In genomic region chr11:101507090-101507489, GRCm38 (mm10) we compare ENCODE assay signal across 30 mouse cellular contexts. TPM values are rescaled to one million over a fixed set of nuclear protein-coding genes. Genes with fewer than 3 reads are reported as not detected.
DNase-seq lines count a peak whose midpoint lies in the region; ATAC-seq and TF ChIP-seq lines count a peak whose summit lies in the region.
"Had no signal": no experiment of that assay in that cellular context is flagged by ENCODE, and none has a peak within 500 bp of the region (broad histone marks: within the 10 kb centered on the region; RNA-seq: fewer than 3 reads in every experiment).

No protein-coding gene starts in this region.

- no peak for TF ChIP-seq CTCF in lung, postnatal 0 days (IDR thresholded peaks at IDR 0.05)
- TF ChIP-seq CTCF in lung, adult 2 months (IDR thresholded peaks at IDR 0.05; ENCODE audit: insufficient read depth, low read length): no peak

- no peak for TF ChIP-seq POLR2A in lung, adult 2 months (IDR thresholded peaks at IDR 0.05; ENCODE audit: borderline replicate concordance, extremely low read depth, low read depth, low read length)

- H3K4me1 ChIP-seq in forebrain, embryonic 15.5 days: no peaks in the 10 kb centered on the region
- H3K4me1 ChIP-seq in forebrain, embryonic 16.5 days (replicated peaks; ENCODE audit: control insufficient read depth, insufficient read depth, low read length): peaks cover 3% of the 10 kb centered on the region; the same call in 1 of the 2 replicates
- no peaks in the 10 kb centered on the region for H3K4me1 ChIP-seq in lung, postnatal 0 days (ENCODE audit: insufficient read depth, low read depth, low read length)
- no peaks in the 10 kb centered on the region for H3K4me1 ChIP-seq in lung, adult 2 months (ENCODE audit: control insufficient read depth, insufficient read depth, low read length)
- no peaks in the 10 kb centered on the region for H3K4me1 ChIP-seq in intestine, embryonic 15.5 days (replicated peaks)
- 0 out of 2 replicates have a peak, but pooled peaks cover 2% of the 10 kb centered on the region for H3K4me1 ChIP-seq in heart, embryonic 11.5 days (ENCODE audit: control insufficient read depth, insufficient read depth, low read length)
- H3K4me1 ChIP-seq: embryonic facial prominence, embryonic 10.5 days; embryonic facial prominence, embryonic 13.5 days; forebrain, embryonic 12.5 days; heart, embryonic 10.5 days; hindbrain, embryonic 12.5 days; hindbrain, embryonic 15.5 days had no signal

- WGBS in forebrain, embryonic 15.5 days: 92% methylated on average over 7 of the region's 7 CpGs
- WGBS in forebrain, embryonic 16.5 days: 92% methylated on average over 7 of the region's 7 CpGs
- 87% methylated on average over 7 of the region's 7 CpGs for WGBS in lung, postnatal 0 days
- 78% methylated on average over 7 of the region's 7 CpGs for WGBS in lung, adult 2 months
- WGBS in intestine, embryonic 15.5 days: 81% methylated on average over 7 of the region's 7 CpGs
- WGBS in heart, embryonic 11.5 days (ENCODE audit: insufficient replicate concordance): 88% methylated on average over 7 of the region's 7 CpGs

- H3K9me3 ChIP-seq in forebrain, embryonic 15.5 days: no peaks in the 10 kb centered on the region
- H3K9me3 ChIP-seq in forebrain, embryonic 16.5 days (ENCODE audit: control insufficient read depth, low read length): no peaks in the 10 kb centered on the region
- no peaks in the 10 kb centered on the region for H3K9me3 ChIP-seq in lung, postnatal 0 days (ENCODE audit: low read length)
- H3K9me3 ChIP-seq in intestine, embryonic 15.5 days: no peaks in the 10 kb centered on the region
- H3K9me3 ChIP-seq in heart, embryonic 11.5 days (replicated peaks; ENCODE audit: control insufficient read depth, low read length): no peaks in the 10 kb centered on the region
- H3K9me3 ChIP-seq: embryonic facial prominence, embryonic 10.5 days; embryonic facial prominence, embryonic 13.5 days; forebrain, embryonic 12.5 days; G1E; heart, embryonic 10.5 days; hindbrain, embryonic 12.5 days; hindbrain, embryonic 15.5 days had no signal

- no peak for ATAC-seq in forebrain, embryonic 15.5 days (replicated peaks)
- no peak for ATAC-seq in forebrain, embryonic 16.5 days
- no peak for ATAC-seq in lung, postnatal 0 days
- peak; percentile 51; the same call in 1 of the 2 replicates for ATAC-seq in intestine, embryonic 15.5 days
- no peak for ATAC-seq in heart, embryonic 11.5 days (replicated peaks; ENCODE audit: insufficient number of reproducible peaks, low FRiP score, low TSS enrichment)
- ATAC-seq: Patski had no signal

- no peak for TF ChIP-seq EP300 in lung, postnatal 0 days (IDR thresholded peaks at IDR 0.05)

- H3K4me3 ChIP-seq in forebrain, embryonic 15.5 days: no peak overlapping the region
- H3K4me3 ChIP-seq in forebrain, embryonic 16.5 days (replicated peaks; ENCODE audit: low read length): no peak overlapping the region
- no peak overlapping the region for H3K4me3 ChIP-seq in lung, postnatal 0 days (ENCODE audit: low read depth, low read length)
- no peak overlapping the region for H3K4me3 ChIP-seq in lung, adult 2 months (replicated peaks; ENCODE audit: extremely low read depth, low read depth, low read length)
- no peak overlapping the region for H3K4me3 ChIP-seq in intestine, embryonic 15.5 days (replicated peaks)
- no peak overlapping the region for H3K4me3 ChIP-seq in heart, embryonic 11.5 days (ENCODE audit: low read depth, low read length)
- H3K4me3 ChIP-seq: embryonic facial prominence, embryonic 10.5 days; embryonic facial prominence, embryonic 13.5 days; erythroblast, embryonic 14.5 days; forebrain, embryonic 12.5 days; gastrocnemius, adult 2 months; heart, adult 2 months; heart, embryonic 10.5 days; hindbrain, embryonic 12.5 days; hindbrain, embryonic 15.5 days had no signal

- H3K9ac ChIP-seq in forebrain, embryonic 15.5 days (replicated peaks): no peak overlapping the region
- H3K9ac ChIP-seq in forebrain, embryonic 16.5 days (replicated peaks; ENCODE audit: low read depth, low read length): no peak overlapping the region
- no peak overlapping the region for H3K9ac ChIP-seq in lung, postnatal 0 days (replicated peaks; ENCODE audit: low read depth)
- no peak overlapping the region for H3K9ac ChIP-seq in intestine, embryonic 15.5 days
- no peak overlapping the region for H3K9ac ChIP-seq in heart, embryonic 11.5 days (ENCODE audit: low read depth, low read length)
- H3K9ac ChIP-seq: embryonic facial prominence, embryonic 13.5 days; forebrain, embryonic 12.5 days; forebrain, postnatal 0 days; hindbrain, embryonic 12.5 days; hindbrain, embryonic 15.5 days had no signal

- no peaks in the 10 kb centered on the region for H3K27me3 ChIP-seq in forebrain, embryonic 15.5 days
- no peaks in the 10 kb centered on the region for H3K27me3 ChIP-seq in forebrain, embryonic 16.5 days (replicated peaks; ENCODE audit: control insufficient read depth, insufficient read depth, low read length)
- H3K27me3 ChIP-seq in lung, postnatal 0 days (replicated peaks; ENCODE audit: insufficient read depth, low read length): no peaks in the 10 kb centered on the region
- H3K27me3 ChIP-seq in intestine, embryonic 15.5 days (replicated peaks): no peaks in the 10 kb centered on the region
- no peaks in the 10 kb centered on the region for H3K27me3 ChIP-seq in heart, embryonic 11.5 days (ENCODE audit: control insufficient read depth, insufficient read depth, low read length)
- H3K27me3 ChIP-seq: CH12.LX; embryonic facial prominence, embryonic 13.5 days; forebrain, embryonic 12.5 days; hindbrain, embryonic 12.5 days; hindbrain, embryonic 15.5 days; Patski had no signal

- H3K4me2 ChIP-seq in forebrain, embryonic 15.5 days (replicated peaks): no peak overlapping the region
- H3K4me2 ChIP-seq in forebrain, embryonic 16.5 days (ENCODE audit: low read length): no peak overlapping the region
- no peak overlapping the region for H3K4me2 ChIP-seq in lung, postnatal 0 days (replicated peaks; ENCODE audit: low read depth, low read length)
- no peak overlapping the region for H3K4me2 ChIP-seq in intestine, embryonic 15.5 days (replicated peaks)
- H3K4me2 ChIP-seq in heart, embryonic 11.5 days: no peak overlapping the region
- H3K4me2 ChIP-seq: embryonic facial prominence, embryonic 13.5 days; forebrain, embryonic 12.5 days; hindbrain, embryonic 12.5 days; hindbrain, embryonic 15.5 days had no signal

- peaks cover 3% of the 10 kb centered on the region; the same call in 1 of the 2 replicates for H3K36me3 ChIP-seq in forebrain, embryonic 15.5 days
- H3K36me3 ChIP-seq in forebrain, embryonic 16.5 days (ENCODE audit: control insufficient read depth, insufficient read depth): no peaks in the 10 kb centered on the region
- H3K36me3 ChIP-seq in lung, postnatal 0 days (ENCODE audit: insufficient read depth, low read length): no peaks in the 10 kb centered on the region; the same call in 1 of the 2 replicates
- peaks cover 9% of the 10 kb centered on the region for H3K36me3 ChIP-seq in intestine, embryonic 15.5 days
- peaks cover 8% of the 10 kb centered on the region for H3K36me3 ChIP-seq in heart, embryonic 11.5 days (ENCODE audit: control insufficient read depth, insufficient read depth, low read length)
- H3K36me3 ChIP-seq: hindbrain, embryonic 15.5 days had no signal

- peak overlapping the region; percentile 53 for H3K27ac ChIP-seq in forebrain, embryonic 15.5 days (replicated peaks)
- no peak overlapping the region for H3K27ac ChIP-seq in forebrain, embryonic 16.5 days (ENCODE audit: low read length)
- no peak overlapping the region for H3K27ac ChIP-seq in lung, postnatal 0 days (ENCODE audit: low read length)
- H3K27ac ChIP-seq in intestine, embryonic 15.5 days: no peak overlapping the region
- H3K27ac ChIP-seq in heart, embryonic 11.5 days (ENCODE audit: low read depth, low read length): no peak overlapping the region
- H3K27ac ChIP-seq: embryonic facial prominence, embryonic 10.5 days; embryonic facial prominence, embryonic 13.5 days; forebrain, embryonic 12.5 days; gastrocnemius, adult 2 months; heart, adult 2 months; hindbrain, embryonic 12.5 days; hindbrain, embryonic 15.5 days had no signal

- DNase-seq in lung, postnatal 0 days (ENCODE audit: low spot score): peak; percentile 10
- DNase-seq in lung, adult 2 months: no peak
- DNase-seq in 416B (ENCODE audit: low read depth): peak; percentile 10
- no peak for DNase-seq in cerebellum, adult 9-10 months
- DNase-seq: adrenal gland, adult 2 months; adrenal gland, postnatal 14 days; B cell, adult 2 months; cerebellum, adult 11 months; cerebellum, adult 2 months; cerebellum, postnatal 10 days; cerebellum, postnatal 36 days; embryo, embryonic 11 days; forebrain, postnatal 0 days; gastrocnemius, adult 2 months; gastrocnemius, postnatal 25 days; heart, adult 2 months had no signal

RNA-seq across cellular contexts. Expression of gene Vat1, which starts 41.1 kb away (rescaled TPM):
- 77.1 and 79.8 TPM in 2 replicates for polyA plus RNA-seq in forebrain, embryonic 15.5 days (2015; fragmentation: Nextera tagmentation; extraction: Ambion mirVana)
- 65.5 and 79.5 TPM in 2 replicates for polyA plus RNA-seq in forebrain, embryonic 16.5 days (2015; fragmentation: Nextera tagmentation; extraction: Ambion mirVana)
- 76.4 and 88.1 TPM in 2 replicates for polyA plus RNA-seq in lung, postnatal 0 days (2015; fragmentation: Nextera tagmentation; extraction: Ambion mirVana)
- polyA plus RNA-seq in lung, adult 2 months (2012; rRNA removed): 224 and 235 TPM in 2 replicates
- 69.7 and 70.0 TPM in 2 replicates for polyA plus RNA-seq in intestine, embryonic 15.5 days (2015; fragmentation: Nextera tagmentation; extraction: Ambion mirVana)
- polyA plus RNA-seq in heart, embryonic 11.5 days (2014; fragmentation: Nextera tagmentation; extraction: Ambion mirVana): 26.5 and 31.7 TPM in 2 replicates

RNA-seq across cellular contexts. Expression of gene Rnd2, which starts 42.3 kb away (rescaled TPM):
- 121 and 142 TPM in 2 replicates for polyA plus RNA-seq in forebrain, embryonic 15.5 days (2015; fragmentation: Nextera tagmentation; extraction: Ambion mirVana)
- polyA plus RNA-seq in forebrain, embryonic 16.5 days (2015; fragmentation: Nextera tagmentation; extraction: Ambion mirVana): 91.6 and 95.8 TPM in 2 replicates
- 7.5 and 9.4 TPM in 2 replicates for polyA plus RNA-seq in lung, postnatal 0 days (2015; fragmentation: Nextera tagmentation; extraction: Ambion mirVana)
- 14.8 and 17.7 TPM in 2 replicates for polyA plus RNA-seq in lung, adult 2 months (2012; rRNA removed)
- polyA plus RNA-seq in intestine, embryonic 15.5 days (2015; fragmentation: Nextera tagmentation; extraction: Ambion mirVana): 23.7 and 24.5 TPM in 2 replicates
- 17.5 and 22.3 TPM in 2 replicates for polyA plus RNA-seq in heart, embryonic 11.5 days (2014; fragmentation: Nextera tagmentation; extraction: Ambion mirVana)

RNA-seq across cellular contexts. Expression of gene Brca1, which starts 44.7 kb away (rescaled TPM):
- 5.6 and 7.1 TPM in 2 replicates for polyA plus RNA-seq in forebrain, embryonic 15.5 days (2015; fragmentation: Nextera tagmentation; extraction: Ambion mirVana)
- polyA plus RNA-seq in forebrain, embryonic 16.5 days (2015; fragmentation: Nextera tagmentation; extraction: Ambion mirVana): 5.4 and 6.8 TPM in 2 replicates
- 0.42 and 1.5 TPM in 2 replicates for polyA plus RNA-seq in lung, postnatal 0 days (2015; fragmentation: Nextera tagmentation; extraction: Ambion mirVana)
- 0.25 and 0.28 TPM in 2 replicates for polyA plus RNA-seq in lung, adult 2 months (2012; rRNA removed)
- 8.4 and 10.2 TPM in 2 replicates for polyA plus RNA-seq in intestine, embryonic 15.5 days (2015; fragmentation: Nextera tagmentation; extraction: Ambion mirVana)
- polyA plus RNA-seq in heart, embryonic 11.5 days (2014; fragmentation: Nextera tagmentation; extraction: Ambion mirVana): 12.3 and 12.7 TPM in 2 replicates

RNA-seq across cellular contexts. Expression of gene Nbr1, which starts 44.9 kb away (rescaled TPM):
- 116 and 130 TPM in 2 replicates for polyA plus RNA-seq in forebrain, embryonic 15.5 days (2015; fragmentation: Nextera tagmentation; extraction: Ambion mirVana)
- polyA plus RNA-seq in forebrain, embryonic 16.5 days (2015; fragmentation: Nextera tagmentation; extraction: Ambion mirVana): 126 and 139 TPM in 2 replicates
- 57.2 and 58.7 TPM in 2 replicates for polyA plus RNA-seq in lung, postnatal 0 days (2015; fragmentation: Nextera tagmentation; extraction: Ambion mirVana)
- 100 and 116 TPM in 2 replicates for polyA plus RNA-seq in lung, adult 2 months (2012; rRNA removed)
- 57.0 and 61.2 TPM in 2 replicates for polyA plus RNA-seq in intestine, embryonic 15.5 days (2015; fragmentation: Nextera tagmentation; extraction: Ambion mirVana)
- 48.4 and 72.2 TPM in 2 replicates for polyA plus RNA-seq in heart, embryonic 11.5 days (2014; fragmentation: Nextera tagmentation; extraction: Ambion mirVana)

RNA-seq across cellular contexts. Expression of gene Ifi35, which starts 58.9 kb away (rescaled TPM):
- 2.4 and 3.2 TPM in 2 replicates for polyA plus RNA-seq in forebrain, embryonic 15.5 days (2015; fragmentation: Nextera tagmentation; extraction: Ambion mirVana)
- polyA plus RNA-seq in forebrain, embryonic 16.5 days (2015; fragmentation: Nextera tagmentation; extraction: Ambion mirVana): 2.2 and 2.5 TPM in 2 replicates
- 48.1 and 50.6 TPM in 2 replicates for polyA plus RNA-seq in lung, postnatal 0 days (2015; fragmentation: Nextera tagmentation; extraction: Ambion mirVana)
- 57.9 and 76.4 TPM in 2 replicates for polyA plus RNA-seq in lung, adult 2 months (2012; rRNA removed)
- 23.9 and 24.5 TPM in 2 replicates for polyA plus RNA-seq in intestine, embryonic 15.5 days (2015; fragmentation: Nextera tagmentation; extraction: Ambion mirVana)
- 10.2 and 11.8 TPM in 2 replicates for polyA plus RNA-seq in heart, embryonic 11.5 days (2014; fragmentation: Nextera tagmentation; extraction: Ambion mirVana)

Comparison
In these comparisons a context has a peak if more than half of its experiments do, and no peak if none do; other contexts are left out.
1. DNase-seq: peak in lung, postnatal 0 days (single experiment) and 416B (single experiment); none in lung, adult 2 months (single experiment) and cerebellum, adult 9-10 months (single experiment).